Mouse (Mus musculus): ENCODE measurements around the gene Hyal2. TPM values are rescaled to one million over a fixed set of nuclear protein-coding genes. Genes with fewer than 3 reads are reported as not detected.
"Not testable (repeated sequence)": the region's sequence is repeated elsewhere in the genome, so short reads cannot be mapped to it uniquely, and the experiment has no call there.

Hyal2 gene
- polyA plus RNA-seq, 1 experiment from 2014 or later, result 85.2 TPM

- ATAC-seq (ENCODE audit: insufficient read depth, low FRiP score), result no peak
- 0 out of 2 replicates have a peak overlapping the region, but pooled peaks have one; percentile 8 for H3K9ac ChIP-seq (ENCODE audit: low read length)
- no peaks in the 10 kb centered on the region for H3K27me3 ChIP-seq (ENCODE audit: control insufficient read depth, insufficient read depth, low read length)
- H3K4me2 ChIP-seq (ENCODE audit: low read depth, low read length), result peak overlapping the region; percentile 90
- peak overlapping the region; percentile 89; the same call in 1 of the 2 replicates for H3K27ac ChIP-seq (ENCODE audit: low read length)
- peaks cover 15% of the 10 kb centered on the region for H3K36me3 ChIP-seq (ENCODE audit: control insufficient read depth, insufficient read depth, low read length)
- whole genome bisulfite sequencing, result 84% methylated on average over 22 of the region's 22 CpGs
- no peaks in the 10 kb centered on the region for H3K9me3 ChIP-seq (replicated peaks; ENCODE audit: control insufficient read depth, low read length)
- peak overlapping the region; percentile 92; the same call in 1 of the 2 replicates for H3K4me3 ChIP-seq (replicated peaks; ENCODE audit: low read length)
- H3K4me1 ChIP-seq (ENCODE audit: control insufficient read depth, insufficient read depth, low read length), result peaks cover 47% of the 10 kb centered on the region
These were observed 4.0 kb downstream of the Hyal2 start for GRCm38 (mm10) chr9:107571534-107572326.

- ATAC-seq (ENCODE audit: insufficient read depth, low FRiP score), result no peak
- H3K9me3 ChIP-seq (replicated peaks; ENCODE audit: control insufficient read depth, low read length), result no peaks in the 10 kb centered on the region
- H3K27me3 ChIP-seq (ENCODE audit: control insufficient read depth, insufficient read depth, low read length), result no peaks in the 10 kb centered on the region
- no peak overlapping the region for H3K27ac ChIP-seq (ENCODE audit: low read length)
- no peak overlapping the region for H3K4me2 ChIP-seq (ENCODE audit: low read depth, low read length)
- no peak overlapping the region for H3K4me3 ChIP-seq (replicated peaks; ENCODE audit: low read length)
- H3K36me3 ChIP-seq (ENCODE audit: control insufficient read depth, insufficient read depth, low read length), result peaks cover 15% of the 10 kb centered on the region
- peaks cover 46% of the 10 kb centered on the region for H3K4me1 ChIP-seq (ENCODE audit: control insufficient read depth, insufficient read depth, low read length)
- no peak overlapping the region for H3K9ac ChIP-seq (ENCODE audit: low read length)
- WGBS, result 94% methylated on average over 2 of the region's 2 CpGs
These were observed 4.5 kb downstream of the Hyal2 start for GRCm38 (mm10) chr9:107572327-107572662.

GRCm38 (mm10) chr9:107573774-107574173 is 6.0 kb downstream of the Hyal2 start:
- not testable (repeated sequence) for H3K4me2 ChIP-seq (ENCODE audit: low read depth, low read length); H3K27me3 ChIP-seq (ENCODE audit: control insufficient read depth, insufficient read depth, low read length); H3K9me3 ChIP-seq (replicated peaks; ENCODE audit: control insufficient read depth, low read length); H3K27ac ChIP-seq (ENCODE audit: low read length); H3K4me3 ChIP-seq (replicated peaks; ENCODE audit: low read length); H3K9ac ChIP-seq (ENCODE audit: low read length); ATAC-seq (ENCODE audit: insufficient read depth, low FRiP score)
- WGBS, result 85% methylated on average over 6 of the region's 6 CpGs
- peaks cover 39% of the 10 kb centered on the region for H3K4me1 ChIP-seq (ENCODE audit: control insufficient read depth, insufficient read depth, low read length)
- H3K36me3 ChIP-seq (ENCODE audit: control insufficient read depth, insufficient read depth, low read length), result peaks cover 15% of the 10 kb centered on the region

- peak; percentile 76 for ATAC-seq (ENCODE audit: insufficient read depth, low FRiP score)
- Histone ChIP-seq H3K4me2 (ENCODE audit: low read depth, low read length) (peak overlapping the region; percentile 56), H3K36me3 (ENCODE audit: control insufficient read depth, insufficient read depth, low read length) (peaks cover 15% of the 10 kb centered on the region), H3K27me3 (ENCODE audit: control insufficient read depth, insufficient read depth, low read length) (no peaks in the 10 kb centered on the region), H3K9me3 (replicated peaks; ENCODE audit: control insufficient read depth, low read length) (no peaks in the 10 kb centered on the region), H3K27ac (ENCODE audit: low read length) (peak overlapping the region; percentile 89), H3K4me1 (ENCODE audit: control insufficient read depth, insufficient read depth, low read length) (peaks cover 38% of the 10 kb centered on the region), H3K9ac (ENCODE audit: low read length) (peak overlapping the region; percentile 67; the same call in 1 of the 2 replicates), H3K4me3 (replicated peaks; ENCODE audit: low read length) (no peak overlapping the region)
- WGBS, result 62% methylated on average over 14 of the region's 14 CpGs
These were observed 8.0 kb downstream of the Hyal2 start for GRCm38 (mm10) chr9:107575579-107576356.

- Histone ChIP-seq H3K27ac (ENCODE audit: low read length) (peak within 1 kb of the TSS; percentile 89), H3K4me2 (ENCODE audit: low read depth, low read length) (peak within 1 kb of the TSS; percentile 56), H3K9me3 (replicated peaks; ENCODE audit: control insufficient read depth, low read length) (no peaks in the 10 kb centered on the region), H3K9ac (ENCODE audit: low read length) (peak within 1 kb of the TSS; percentile 67), H3K4me3 (replicated peaks; ENCODE audit: low read length) (peak within 1 kb of the TSS; percentile 46), H3K4me1 (ENCODE audit: control insufficient read depth, insufficient read depth, low read length) (peaks cover 30% of the 10 kb centered on the region), H3K36me3 (ENCODE audit: control insufficient read depth, insufficient read depth, low read length) (peaks cover 15% of the 10 kb centered on the region), H3K27me3 (ENCODE audit: control insufficient read depth, insufficient read depth, low read length) (no peaks in the 10 kb centered on the region)
- ATAC-seq (ENCODE audit: insufficient read depth, low FRiP score), result peak; percentile 76
- WGBS, result 12% methylated on average over 16 of the region's 16 CpGs
These were observed 8.8 kb downstream of the Hyal2 start, which contains the start of gene Hyal1 for GRCm38 (mm10) chr9:107576357-107577107. Gene Hyal1 (plus strand): TSS chr9:107576927.

- WGBS, result 88% methylated on average over 10 of the region's 10 CpGs
These were observed 10.1 kb downstream of the Hyal2 start for GRCm38 (mm10) chr9:107577871-107578270.

GRCm38 (mm10) chr9:107578587-107578986 is 10.8 kb downstream of the Hyal2 start, which contains the start of gene Naa80:
Gene Naa80 (plus strand): TSS chr9:107578887.
- H3K9me3 ChIP-seq (replicated peaks; ENCODE audit: control insufficient read depth, low read length), result no peaks in the 10 kb centered on the region
- H3K4me1 ChIP-seq (ENCODE audit: control insufficient read depth, insufficient read depth, low read length), result peaks cover 28% of the 10 kb centered on the region
- WGBS, result 72% methylated on average over 3 of the region's 3 CpGs
- no peaks in the 10 kb centered on the region for H3K27me3 ChIP-seq (ENCODE audit: control insufficient read depth, insufficient read depth, low read length)
- H3K4me3 ChIP-seq (replicated peaks; ENCODE audit: low read length), result peak within 1 kb of the TSS; percentile 4; the same call in 1 of the 2 replicates
- peak within 1 kb of the TSS; percentile 94 for H3K27ac ChIP-seq (ENCODE audit: low read length)
- H3K36me3 ChIP-seq (ENCODE audit: control insufficient read depth, insufficient read depth, low read length), result peaks cover 2% of the 10 kb centered on the region; the same call in 1 of the 2 replicates
- peak within 1 kb of the TSS; percentile 67; the same call in 1 of the 2 replicates for H3K9ac ChIP-seq (ENCODE audit: low read length)
- ATAC-seq (ENCODE audit: insufficient read depth, low FRiP score), result no peak
- peak within 1 kb of the TSS; percentile 56 for H3K4me2 ChIP-seq (ENCODE audit: low read depth, low read length)

More at GRCm38 (mm10) chr9:107577871-107578270, 10.1 kb downstream of the Hyal2 start:
- Histone ChIP-seq H3K27ac (ENCODE audit: low read length) (no peak overlapping the region), H3K9ac (ENCODE audit: low read length) (peak overlapping the region; percentile 67; the same call in 1 of the 2 replicates), H3K4me2 (ENCODE audit: low read depth, low read length) (peak overlapping the region; percentile 56), H3K9me3 (replicated peaks; ENCODE audit: control insufficient read depth, low read length) (no peaks in the 10 kb centered on the region), H3K27me3 (ENCODE audit: control insufficient read depth, insufficient read depth, low read length) (no peaks in the 10 kb centered on the region), H3K4me3 (replicated peaks; ENCODE audit: low read length) (peak overlapping the region; percentile 4; the same call in 1 of the 2 replicates), H3K4me1 (ENCODE audit: control insufficient read depth, insufficient read depth, low read length) (peaks cover 28% of the 10 kb centered on the region), H3K36me3 (ENCODE audit: control insufficient read depth, insufficient read depth, low read length) (peaks cover 7% of the 10 kb centered on the region; the same call in 1 of the 2 replicates)
- no peak for ATAC-seq (ENCODE audit: insufficient read depth, low FRiP score)

GRCm38 (mm10) chr9:107579023-107579900 is 11.5 kb downstream of the Hyal2 start:
- 0 out of 2 replicates have a peak overlapping the region, but pooled peaks have one; percentile 13 for H3K9ac ChIP-seq (ENCODE audit: low read length)
- no peaks in the 10 kb centered on the region for H3K9me3 ChIP-seq (replicated peaks; ENCODE audit: control insufficient read depth, low read length)
- H3K27ac ChIP-seq (ENCODE audit: low read length), result peak overlapping the region; percentile 94
- H3K27me3 ChIP-seq (ENCODE audit: control insufficient read depth, insufficient read depth, low read length), result no peaks in the 10 kb centered on the region
- H3K4me1 ChIP-seq (ENCODE audit: control insufficient read depth, insufficient read depth, low read length), result peaks cover 28% of the 10 kb centered on the region
- 90% methylated on average over 14 of the region's 14 CpGs for WGBS
- H3K4me3 ChIP-seq (replicated peaks; ENCODE audit: low read length), result no peak overlapping the region
- ATAC-seq (ENCODE audit: insufficient read depth, low FRiP score), result no peak
- no peak overlapping the region for H3K4me2 ChIP-seq (ENCODE audit: low read depth, low read length)
- H3K36me3 ChIP-seq (ENCODE audit: control insufficient read depth, insufficient read depth, low read length), result no peaks in the 10 kb centered on the region; the same call in 1 of the 2 replicates

Measured in stomach, embryonic 16.5 days (tissue).